Mouse (Mus musculus) embryo, embryonic 10.5 days (tissue): ENCODE data around the gene Acoxl.

Experiments used
- DNase-seq: peaks from one replicate; pipeline ENCODE4 v3.0.0-alpha.2; 2015; ENCODE audit warnings: low spot score

Gene Acoxl

GRCm38 (mm10) chr2:127939206-127939605 lies 100.5 kb downstream of the Acoxl start:
- no peak for DNase-seq

DNA sequence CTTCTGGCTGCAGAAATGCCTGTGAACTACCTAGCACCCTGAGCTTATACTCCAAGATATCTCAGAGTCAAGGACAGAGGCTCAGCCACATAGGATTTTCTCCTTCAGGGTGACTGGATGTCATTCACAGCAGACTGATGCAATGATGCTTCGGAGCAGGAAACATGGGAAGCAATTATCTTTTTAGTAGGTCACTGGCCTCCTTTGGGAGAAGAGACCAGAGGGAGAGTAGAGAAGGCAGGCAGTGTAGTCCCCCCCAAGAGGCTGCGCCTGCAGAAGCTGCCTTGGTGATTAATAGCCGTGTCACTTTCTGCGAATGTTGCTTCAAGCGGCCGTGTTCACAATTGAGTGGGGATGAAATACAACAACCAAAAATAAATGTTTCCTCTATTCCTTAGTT lies 121.9 kb downstream of the Acoxl start:
- DNase-seq: peak; percentile 9

GRCm38 (mm10) chr2:127961154-127961553 lies 122.5 kb downstream of the Acoxl start:
- no peak for DNase-seq

DNA sequence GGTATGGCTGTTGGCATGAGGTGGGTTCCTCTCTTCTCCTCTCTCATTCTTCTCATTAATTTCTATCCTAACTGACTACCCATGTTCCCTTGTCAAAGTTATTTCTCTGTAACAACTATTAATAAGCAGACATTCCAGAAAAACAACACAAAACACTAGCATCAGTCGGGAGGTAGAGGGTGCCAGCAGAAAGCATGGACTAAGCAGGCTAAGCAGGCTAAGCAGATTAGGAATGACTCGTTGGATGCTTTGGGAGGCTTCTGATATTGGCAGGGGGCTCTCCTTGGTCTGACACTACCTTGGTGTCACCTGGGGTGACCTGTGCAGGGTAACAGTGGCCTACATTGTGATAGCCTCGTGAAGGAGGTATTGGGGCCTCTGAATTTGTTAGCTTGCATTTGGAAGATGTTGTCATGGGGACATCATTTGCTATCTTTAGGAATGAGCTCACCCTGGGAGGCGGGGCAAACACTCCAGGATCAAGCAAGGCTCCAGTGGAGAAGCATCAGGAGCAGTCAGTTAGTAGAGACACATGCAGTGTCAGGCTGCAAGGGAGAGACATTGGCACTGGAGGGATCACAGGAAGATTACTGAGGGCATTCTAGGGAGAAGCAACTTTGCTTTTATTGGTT lies 123.2 kb downstream of the Acoxl start:
- DNase-seq: no peak

- DNase-seq: no peak
Measured at GRCm38 (mm10) chr2:127968944-127969343, 130.3 kb downstream of the Acoxl start.

DNA sequence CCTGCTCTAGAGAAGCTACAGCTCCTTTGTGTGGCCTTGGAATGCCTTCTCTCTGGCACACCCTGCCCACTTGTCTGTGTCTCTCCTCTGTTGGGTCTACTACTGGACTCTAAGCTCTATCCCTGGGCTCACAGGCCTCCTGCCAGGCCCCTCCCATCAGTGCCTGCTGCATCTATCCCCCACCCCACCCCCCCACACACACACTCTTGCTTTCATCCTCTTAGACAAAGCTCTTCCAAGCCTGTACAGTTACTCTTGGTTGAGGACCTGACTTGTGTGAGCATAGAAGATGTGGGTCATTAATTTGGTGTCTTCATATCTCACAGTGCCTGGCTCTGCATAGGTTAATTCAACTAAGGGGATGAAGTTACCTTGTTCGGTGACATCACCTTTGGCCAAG lies 137.6 kb downstream of the Acoxl start:
- DNase-seq: no peak

DNA sequence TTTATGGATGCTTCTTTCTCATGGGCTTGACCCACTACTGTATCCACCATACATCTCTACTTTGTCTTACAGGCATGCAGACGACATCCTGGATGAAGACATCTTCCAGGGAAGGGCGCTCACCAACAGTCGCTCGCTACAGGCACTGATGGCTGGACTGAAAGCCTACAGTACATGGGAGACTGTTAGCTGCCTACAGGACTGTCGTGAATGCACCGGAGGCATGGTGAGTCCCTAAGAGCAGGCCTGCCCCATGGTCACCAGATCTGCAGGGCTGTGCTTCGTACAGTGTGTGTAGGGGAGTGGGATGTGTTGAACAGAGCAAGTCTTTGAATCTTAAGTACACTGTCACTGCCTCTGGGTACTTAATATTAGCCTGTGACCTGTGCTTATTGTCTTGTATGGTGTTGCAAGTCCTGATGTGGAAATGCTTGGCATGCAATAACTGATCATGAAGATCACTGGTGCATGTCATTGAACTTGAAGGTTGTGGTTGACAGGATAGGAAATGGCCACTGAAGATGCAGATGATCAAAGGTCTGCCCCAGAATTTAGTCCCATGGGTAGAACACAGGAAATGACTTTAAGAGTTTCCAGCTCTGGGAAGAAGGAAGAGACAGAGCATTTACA lies 140.0 kb downstream of the Acoxl start:
- DNase-seq: no peak

GRCm38 (mm10) chr2:127982610-127983009 lies 143.9 kb downstream of the Acoxl start:
- no peak for DNase-seq

GRCm38 (mm10) chr2:127983301-127983700 lies 144.6 kb downstream of the Acoxl start:
- no peak for DNase-seq

- no peak for DNase-seq
Measured at GRCm38 (mm10) chr2:127983981-127984380, 145.3 kb downstream of the Acoxl start.

DNA sequence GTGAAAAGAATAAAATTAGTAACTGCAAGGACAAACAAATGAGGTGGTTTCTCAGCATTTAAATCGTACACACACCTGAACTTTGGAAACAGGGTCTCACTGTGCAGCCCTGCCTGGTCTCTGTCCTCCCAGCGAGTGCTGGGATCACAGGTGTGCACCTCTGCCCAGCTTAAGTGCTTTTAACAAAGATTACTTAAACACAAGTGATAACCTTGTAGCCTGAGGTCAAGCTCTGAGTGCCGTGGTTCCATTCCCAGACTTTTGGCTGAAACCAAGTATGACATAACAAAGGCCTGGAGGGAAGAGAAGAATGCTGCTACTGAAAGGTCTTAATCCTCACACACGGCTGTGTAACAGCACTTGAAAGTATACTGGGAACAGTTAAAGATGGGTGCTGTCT lies 149.0 kb downstream of the Acoxl start:
- DNase-seq: no peak

DNA sequence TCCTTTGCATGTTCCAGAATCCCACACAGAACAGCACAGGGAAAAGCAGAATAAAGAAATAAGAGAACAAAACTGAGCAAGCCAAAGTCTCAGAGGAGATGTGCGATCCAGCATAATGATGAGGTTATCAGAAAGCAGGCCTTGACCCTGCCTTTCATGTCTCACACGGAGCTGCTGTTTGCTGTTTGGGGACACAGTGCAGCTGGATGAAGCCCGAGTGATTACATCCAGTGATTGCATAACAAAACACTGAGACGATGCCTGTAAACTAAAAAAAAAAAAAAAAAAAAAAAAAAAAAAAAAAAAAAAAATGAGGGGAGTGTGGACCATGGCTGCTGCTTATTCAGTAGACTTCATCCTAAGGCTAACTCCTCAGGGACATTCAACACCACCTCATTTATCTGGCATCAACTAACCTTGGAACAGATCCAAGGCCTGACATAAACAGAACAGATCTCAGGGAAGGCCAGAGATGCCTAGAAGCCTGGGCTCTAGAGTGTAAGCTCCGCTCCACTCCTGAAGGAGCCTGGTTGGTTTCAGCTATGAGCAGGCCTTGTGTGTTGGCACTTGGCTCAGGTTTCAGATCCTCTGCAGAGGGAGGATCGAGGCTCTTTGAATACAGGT lies 152.3 kb downstream of the Acoxl start:
- DNase-seq: no peak

GRCm38 (mm10) chr2:127991656-127992055 lies 153.0 kb downstream of the Acoxl start:
- DNase-seq: no peak

GRCm38 (mm10) chr2:128008662-128009423 lies 170.2 kb downstream of the Acoxl start:
- DNase-seq: no peak

GRCm38 (mm10) chr2:128014613-128015012 lies 175.9 kb downstream of the Acoxl start:
- DNase-seq: no peak

DNA sequence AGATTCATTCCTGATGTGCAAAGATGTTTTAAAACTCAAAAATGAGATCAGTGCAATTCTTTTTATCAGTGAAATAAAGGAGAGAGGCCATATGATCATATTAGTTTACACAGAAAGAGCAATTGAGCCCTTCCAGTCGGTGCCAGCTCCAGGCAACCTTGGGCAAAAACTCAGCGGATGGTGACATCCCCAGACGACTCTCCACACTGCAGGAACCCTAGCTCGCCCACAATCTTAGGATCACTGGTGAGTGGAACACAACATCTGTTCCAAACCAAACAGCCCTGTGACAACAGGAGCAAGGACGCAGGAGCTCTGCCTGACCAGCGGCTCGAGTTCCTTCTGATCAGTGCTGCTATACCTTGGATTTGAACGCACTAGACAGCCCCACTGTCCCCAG lies 176.9 kb downstream of the Acoxl start:
- DNase-seq: no peak

GRCm38 (mm10) chr2:128020039-128020907 lies 181.6 kb downstream of the Acoxl start:
- DNase-seq: no peak

- no peak for DNase-seq
Measured at GRCm38 (mm10) chr2:128020908-128021193, 182.2 kb downstream of the Acoxl start.

DNA sequence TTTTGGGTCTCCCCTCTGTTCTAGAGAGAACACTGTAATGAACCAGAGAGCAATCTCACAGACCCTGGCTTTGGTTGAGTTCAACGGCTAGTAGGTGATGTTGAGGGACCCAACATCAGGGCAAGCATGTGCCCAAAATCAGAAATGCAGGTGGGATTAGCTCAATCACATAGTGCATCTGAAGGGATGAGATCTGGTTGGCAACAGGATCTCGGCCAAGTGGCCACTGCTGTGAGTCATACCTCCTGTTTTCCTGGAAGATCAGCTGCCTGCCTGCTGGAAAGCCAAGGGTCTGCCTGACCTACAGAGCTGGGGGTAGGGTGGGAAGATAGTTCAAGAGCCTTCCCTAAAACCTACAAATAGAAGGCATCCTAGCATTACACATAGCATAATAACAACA lies 185.2 kb downstream of the Acoxl start:
- no peak for DNase-seq

GRCm38 (mm10) chr2:128027696-128028095 lies 189.0 kb downstream of the Acoxl start:
- DNase-seq: no peak

DNA sequence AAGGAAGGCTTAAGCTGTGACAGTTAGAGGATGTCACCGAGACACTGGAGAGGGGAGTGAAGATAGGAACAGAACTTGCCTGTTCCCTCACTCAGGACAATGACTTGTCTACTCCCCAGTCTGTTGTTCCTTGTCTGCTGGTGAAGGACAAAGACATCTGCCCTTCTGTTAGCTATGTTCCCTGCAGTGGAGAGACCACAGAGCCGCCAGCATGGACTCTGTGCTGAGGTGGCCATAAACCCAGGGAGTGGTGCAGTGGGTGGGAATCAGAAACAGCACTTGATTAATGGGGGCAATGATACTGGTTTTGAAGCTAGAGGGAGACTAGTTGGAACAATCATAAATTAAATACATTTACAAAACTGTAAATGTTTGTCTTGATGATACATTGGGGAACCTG lies 191.3 kb downstream of the Acoxl start:
- no peak for DNase-seq

GRCm38 (mm10) chr2:128032111-128032510 lies 193.4 kb downstream of the Acoxl start:
- DNase-seq: peak; percentile 76
